Mouse (Mus musculus): ENCODE measurements at regions not wholly inside any gene's neighbourhood (a gene's known extent, or its start where the extent isn't known, plus 50 kb on each side); places are given as distances from the start of the nearest gene placed in this dataset.
A peak's percentile ranks its signal among the peaks of the same experiment; 100 is the strongest.

- Histone ChIP-seq H3K4me2 (ENCODE audit: low read depth, low read length) (no peak overlapping the region), H3K4me1 (ENCODE audit: control insufficient read depth, insufficient read depth, low read length) (peaks cover 19% of the 10 kb centered on the region), H3K4me3 (replicated peaks; ENCODE audit: low read length) (no peak overlapping the region), H3K27me3 (ENCODE audit: control insufficient read depth, insufficient read depth, low read length) (no peaks in the 10 kb centered on the region), H3K36me3 (ENCODE audit: control insufficient read depth, insufficient read depth, low read length) (no peaks in the 10 kb centered on the region), H3K27ac (ENCODE audit: low read length) (no peak overlapping the region), H3K9ac (ENCODE audit: low read length) (no peak overlapping the region), H3K9me3 (replicated peaks; ENCODE audit: control insufficient read depth, low read length) (no peaks in the 10 kb centered on the region)
- ATAC-seq (ENCODE audit: insufficient read depth, low FRiP score) = no peak
- WGBS = 70% methylated on average over 2 of the region's 2 CpGs
Observed at GRCm38 (mm10) chr2:167751585-167751984, 62.0 kb upstream of the Tmem189 start.

- Histone ChIP-seq H3K9me3 (replicated peaks; ENCODE audit: control insufficient read depth, low read length) (no peaks in the 10 kb centered on the region), H3K27me3 (ENCODE audit: control insufficient read depth, insufficient read depth, low read length) (no peaks in the 10 kb centered on the region), H3K9ac (ENCODE audit: low read length) (no peak overlapping the region; the same call in 1 of the 2 replicates), H3K27ac (ENCODE audit: low read length) (peak overlapping the region; percentile 85; the same call in 1 of the 2 replicates), H3K4me1 (ENCODE audit: control insufficient read depth, insufficient read depth, low read length) (peaks cover 28% of the 10 kb centered on the region), H3K4me3 (replicated peaks; ENCODE audit: low read length) (no peak overlapping the region), H3K36me3 (ENCODE audit: control insufficient read depth, insufficient read depth, low read length) (no peaks in the 10 kb centered on the region), H3K4me2 (ENCODE audit: low read depth, low read length) (no peak overlapping the region)
- WGBS = 90% methylated on average over 6 of the region's 6 CpGs
- no peak for ATAC-seq (ENCODE audit: insufficient read depth, low FRiP score)
Observed at GRCm38 (mm10) chr2:167748297-167748696, 58.7 kb upstream of the Tmem189 start.

- no peak overlapping the region for H3K4me3 ChIP-seq (replicated peaks; ENCODE audit: low read length)
- no peaks in the 10 kb centered on the region for H3K9me3 ChIP-seq (replicated peaks; ENCODE audit: control insufficient read depth, low read length)
- peak; percentile 87 for ATAC-seq (ENCODE audit: insufficient read depth, low FRiP score)
- H3K27ac ChIP-seq (ENCODE audit: low read length) = peak overlapping the region; percentile 85
- no peak overlapping the region for H3K4me2 ChIP-seq (ENCODE audit: low read depth, low read length)
- peak overlapping the region; percentile 59 for H3K9ac ChIP-seq (ENCODE audit: low read length)
- peaks cover 25% of the 10 kb centered on the region for H3K4me1 ChIP-seq (ENCODE audit: control insufficient read depth, insufficient read depth, low read length)
- no peaks in the 10 kb centered on the region for H3K36me3 ChIP-seq (ENCODE audit: control insufficient read depth, insufficient read depth, low read length)
- H3K27me3 ChIP-seq (ENCODE audit: control insufficient read depth, insufficient read depth, low read length) = no peaks in the 10 kb centered on the region
- WGBS = 44% methylated on average over 13 of the region's 13 CpGs
Observed at GRCm38 (mm10) chr2:167747164-167747843, 57.7 kb upstream of the Tmem189 start.

GRCm38 (mm10) chr2:167746344-167746743, 56.7 kb upstream of the Tmem189 start:
- Histone ChIP-seq H3K9ac (ENCODE audit: low read length) (no peak overlapping the region; the same call in 1 of the 2 replicates), H3K36me3 (ENCODE audit: control insufficient read depth, insufficient read depth, low read length) (no peaks in the 10 kb centered on the region), H3K4me3 (replicated peaks; ENCODE audit: low read length) (no peak overlapping the region), H3K4me1 (ENCODE audit: control insufficient read depth, insufficient read depth, low read length) (peaks cover 25% of the 10 kb centered on the region), H3K27ac (ENCODE audit: low read length) (peak overlapping the region; percentile 85), H3K9me3 (replicated peaks; ENCODE audit: control insufficient read depth, low read length) (no peaks in the 10 kb centered on the region), H3K4me2 (ENCODE audit: low read depth, low read length) (no peak overlapping the region), H3K27me3 (ENCODE audit: control insufficient read depth, insufficient read depth, low read length) (no peaks in the 10 kb centered on the region)
- WGBS = 91% methylated on average over 4 of the region's 4 CpGs
- ATAC-seq (ENCODE audit: insufficient read depth, low FRiP score) = no peak

GRCm38 (mm10) chr2:167745409-167745808, 55.8 kb upstream of the Tmem189 start:
- no peak for ATAC-seq (ENCODE audit: insufficient read depth, low FRiP score)
- no peaks in the 10 kb centered on the region for H3K36me3 ChIP-seq (ENCODE audit: control insufficient read depth, insufficient read depth, low read length)
- peak overlapping the region; percentile 46; the same call in 1 of the 2 replicates for H3K9ac ChIP-seq (ENCODE audit: low read length)
- H3K4me3 ChIP-seq (replicated peaks; ENCODE audit: low read length) = no peak overlapping the region
- H3K9me3 ChIP-seq (replicated peaks; ENCODE audit: control insufficient read depth, low read length) = no peaks in the 10 kb centered on the region
- H3K4me1 ChIP-seq (ENCODE audit: control insufficient read depth, insufficient read depth, low read length) = peaks cover 30% of the 10 kb centered on the region
- H3K27ac ChIP-seq (ENCODE audit: low read length) = no peak overlapping the region
- H3K4me2 ChIP-seq (ENCODE audit: low read depth, low read length) = no peak overlapping the region
- no peaks in the 10 kb centered on the region for H3K27me3 ChIP-seq (ENCODE audit: control insufficient read depth, insufficient read depth, low read length)
- WGBS = 82% methylated on average over 6 of the region's 6 CpGs

- Histone ChIP-seq H3K4me2 (ENCODE audit: low read depth, low read length) (no peak overlapping the region), H3K4me3 (replicated peaks; ENCODE audit: low read length) (no peak overlapping the region), H3K9me3 (replicated peaks; ENCODE audit: control insufficient read depth, low read length) (no peaks in the 10 kb centered on the region), H3K27me3 (ENCODE audit: control insufficient read depth, insufficient read depth, low read length) (no peaks in the 10 kb centered on the region), H3K4me1 (ENCODE audit: control insufficient read depth, insufficient read depth, low read length) (peaks cover 34% of the 10 kb centered on the region), H3K9ac (ENCODE audit: low read length) (0 out of 2 replicates have a peak overlapping the region, but pooled peaks have one; percentile 3), H3K36me3 (ENCODE audit: control insufficient read depth, insufficient read depth, low read length) (no peaks in the 10 kb centered on the region), H3K27ac (ENCODE audit: low read length) (no peak overlapping the region)
- ATAC-seq (ENCODE audit: insufficient read depth, low FRiP score) = no peak
- WGBS = 61% methylated on average over 1 of the region's 1 CpGs
Observed at GRCm38 (mm10) chr2:167744080-167744479, 54.5 kb upstream of the Tmem189 start.

- H3K4me2 ChIP-seq (ENCODE audit: low read depth, low read length) = no peak overlapping the region
Observed at GRCm38 (mm10) chr2:167742479-167742878, 52.9 kb upstream of the Tmem189 start.

GRCm38 (mm10) chr2:167740516-167741189, 51.0 kb upstream of the Tmem189 start:
- no peaks in the 10 kb centered on the region for H3K36me3 ChIP-seq (ENCODE audit: control insufficient read depth, insufficient read depth, low read length)
- peak overlapping the region; percentile 46; the same call in 1 of the 2 replicates for H3K9ac ChIP-seq (ENCODE audit: low read length)
- no peaks in the 10 kb centered on the region for H3K27me3 ChIP-seq (ENCODE audit: control insufficient read depth, insufficient read depth, low read length)
- ATAC-seq (ENCODE audit: insufficient read depth, low FRiP score) = no peak
- H3K4me1 ChIP-seq (ENCODE audit: control insufficient read depth, insufficient read depth, low read length) = peaks cover 21% of the 10 kb centered on the region
- H3K4me2 ChIP-seq (ENCODE audit: low read depth, low read length) = no peak overlapping the region
- 65% methylated on average over 6 of the region's 6 CpGs for WGBS
- peak overlapping the region; percentile 24 for H3K27ac ChIP-seq (ENCODE audit: low read length)
- H3K9me3 ChIP-seq (replicated peaks; ENCODE audit: control insufficient read depth, low read length) = no peaks in the 10 kb centered on the region
- no peak overlapping the region for H3K4me3 ChIP-seq (replicated peaks; ENCODE audit: low read length)

More at GRCm38 (mm10) chr2:167742479-167742878, 52.9 kb upstream of the Tmem189 start:
- Histone ChIP-seq H3K36me3 (ENCODE audit: control insufficient read depth, insufficient read depth, low read length) (no peaks in the 10 kb centered on the region), H3K4me1 (ENCODE audit: control insufficient read depth, insufficient read depth, low read length) (peaks cover 32% of the 10 kb centered on the region), H3K27me3 (ENCODE audit: control insufficient read depth, insufficient read depth, low read length) (no peaks in the 10 kb centered on the region), H3K9me3 (replicated peaks; ENCODE audit: control insufficient read depth, low read length) (no peaks in the 10 kb centered on the region), H3K4me3 (replicated peaks; ENCODE audit: low read length) (no peak overlapping the region), H3K9ac (ENCODE audit: low read length) (no peak overlapping the region), H3K27ac (ENCODE audit: low read length) (no peak overlapping the region)
- no peak for ATAC-seq (ENCODE audit: insufficient read depth, low FRiP score)
- WGBS = 60% methylated on average over 6 of the region's 6 CpGs
